In genomic region chr2:118975855-118976254, GRCm38 (mm10) we compare ENCODE assay signal across 8 mouse cellular contexts. TPM values are rescaled to one million over a fixed set of nuclear protein-coding genes. Genes with fewer than 3 reads are reported as not detected.
DNase-seq lines count a peak whose midpoint lies in the region; ATAC-seq and TF ChIP-seq lines count a peak whose summit lies in the region.

No protein-coding gene starts in this region.

- H3K27ac ChIP-seq in heart, embryonic 14.5 days (replicated peaks in 1 of 2; ENCODE audit: control insufficient read depth in 1 of 2, insufficient read depth in 1 of 2, low read depth in 2 of 2, low read length in 2 of 2) = no peak overlapping the region
- no peak overlapping the region for H3K27ac ChIP-seq in ES-E14 (ENCODE audit: insufficient read depth, low read depth, low read length, poor library complexity, severe bottlenecking)
- H3K27ac ChIP-seq in embryonic facial prominence, embryonic 14.5 days (replicated peaks; ENCODE audit: low read depth, low read length) = no peak overlapping the region
- no peak overlapping the region for H3K27ac ChIP-seq in intestine, postnatal 0 days (ENCODE audit: low read depth, low read length)
- no peak overlapping the region for H3K27ac ChIP-seq in midbrain, embryonic 15.5 days

- H3K4me3 ChIP-seq in heart, embryonic 14.5 days (ENCODE audit: control insufficient read depth in 1 of 2, insufficient read depth in 1 of 2, low read depth in 1 of 2, low read length in 2 of 2) = peak overlapping the region; percentile 58 to 77
- H3K4me3 ChIP-seq in ES-E14 (ENCODE audit: insufficient read depth in 1 of 2, low read depth in 1 of 2, low read length in 2 of 2, poor library complexity in 1 of 2, severe bottlenecking in 1 of 2) = peak overlapping the region; percentile 67 to 70; a peak in 3 of 4 replicates
- peak overlapping the region; percentile 55 for H3K4me3 ChIP-seq in embryonic facial prominence, embryonic 14.5 days (ENCODE audit: low read depth, low read length)
- H3K4me3 ChIP-seq in intestine, postnatal 0 days (ENCODE audit: low read depth, low read length) = peak overlapping the region; percentile 49
- peak overlapping the region; percentile 60 for H3K4me3 ChIP-seq in midbrain, embryonic 15.5 days

- ATAC-seq in heart, embryonic 14.5 days (ENCODE audit: insufficient number of reproducible peaks, insufficient read depth, low FRiP score, low read depth) = no peak
- ATAC-seq in embryonic facial prominence, embryonic 14.5 days (ENCODE audit: low read depth) = peak; percentile 16; the same call in 1 of the 2 replicates
- no peak for ATAC-seq in intestine, postnatal 0 days
- peak; percentile 46 for ATAC-seq in midbrain, embryonic 15.5 days (replicated peaks)

- H3K9ac ChIP-seq in heart, embryonic 14.5 days (ENCODE audit: low read length) = peak overlapping the region; percentile 77
- peak overlapping the region; percentile 62; the same call in 1 of the 2 replicates for H3K9ac ChIP-seq in ES-E14 (ENCODE audit: insufficient read depth, low read depth, low read length, poor library complexity, severe bottlenecking)
- H3K9ac ChIP-seq in embryonic facial prominence, embryonic 14.5 days (ENCODE audit: low read depth, low read length) = peak overlapping the region; percentile 72
- peak overlapping the region; percentile 45 for H3K9ac ChIP-seq in intestine, postnatal 0 days (ENCODE audit: low read depth, low read length)
- peak overlapping the region; percentile 66 for H3K9ac ChIP-seq in midbrain, embryonic 15.5 days

- H3K9me3 ChIP-seq in heart, embryonic 14.5 days (ENCODE audit: control insufficient read depth, low read length) = no peaks in the 10 kb centered on the region
- H3K9me3 ChIP-seq in ES-E14 (ENCODE audit: control insufficient read depth, insufficient read depth, low read depth, low read length) = no peaks in the 10 kb centered on the region
- no peaks in the 10 kb centered on the region for H3K9me3 ChIP-seq in embryonic facial prominence, embryonic 14.5 days (ENCODE audit: control insufficient read depth, low read length)
- H3K9me3 ChIP-seq in intestine, postnatal 0 days (ENCODE audit: control insufficient read depth) = no peaks in the 10 kb centered on the region
- no peaks in the 10 kb centered on the region for H3K9me3 ChIP-seq in midbrain, embryonic 15.5 days

- in situ Hi-C loops in ES-E14 (cut with MboI; ENCODE audit: low sequenced_read_pairs in 2 of 2, unreplicated experiment in 2 of 2) = no loop called here

- peaks cover 7% of the 10 kb centered on the region in 2 experiments; a peak in 3 of 4 replicates for H3K4me1 ChIP-seq in heart, embryonic 14.5 days (ENCODE audit: control insufficient read depth in 2 of 2, insufficient read depth in 2 of 2, low read length in 2 of 2)
- no peaks in the 10 kb centered on the region for H3K4me1 ChIP-seq in ES-E14 (ENCODE audit: control insufficient read depth in 2 of 2, insufficient read depth in 2 of 2, low read length in 2 of 2, poor library complexity in 1 of 2)
- no peaks in the 10 kb centered on the region for H3K4me1 ChIP-seq in embryonic facial prominence, embryonic 14.5 days (ENCODE audit: control insufficient read depth, insufficient read depth, low read length)
- H3K4me1 ChIP-seq in intestine, postnatal 0 days (replicated peaks; ENCODE audit: control insufficient read depth, insufficient read depth, low read length) = no peaks in the 10 kb centered on the region
- peaks cover 15% of the 10 kb centered on the region for H3K4me1 ChIP-seq in midbrain, embryonic 15.5 days

- no peaks in the 10 kb centered on the region for H3K36me3 ChIP-seq in heart, embryonic 14.5 days (ENCODE audit: control insufficient read depth, insufficient read depth, low read length)
- H3K36me3 ChIP-seq in ES-E14 (ENCODE audit: control insufficient read depth, insufficient read depth, low read length, poor library complexity, severe bottlenecking) = no peaks in the 10 kb centered on the region
- no peaks in the 10 kb centered on the region for H3K36me3 ChIP-seq in embryonic facial prominence, embryonic 14.5 days (ENCODE audit: control insufficient read depth, insufficient read depth, low read length)
- no peaks in the 10 kb centered on the region for H3K36me3 ChIP-seq in intestine, postnatal 0 days (ENCODE audit: control insufficient read depth, insufficient read depth)
- H3K36me3 ChIP-seq in midbrain, embryonic 15.5 days (replicated peaks) = no peaks in the 10 kb centered on the region

- no peak for DNase-seq in heart, adult 18-20 months
- no peak for DNase-seq in ES-E14 (ENCODE audit: low read depth, low spot score)
- peak; percentile 38 for DNase-seq in embryonic facial prominence, embryonic 14.5 days (ENCODE audit: low spot score)
- DNase-seq in right cerebral cortex, postnatal 25 days = no peak
- no peak for DNase-seq in urinary bladder, adult 2 months (ENCODE audit: low spot score)

- peak overlapping the region; percentile 92 for H3K4me2 ChIP-seq in heart, embryonic 14.5 days (ENCODE audit: low read length)
- peak overlapping the region; percentile 90 for H3K4me2 ChIP-seq in embryonic facial prominence, embryonic 14.5 days (ENCODE audit: low read depth, low read length)
- H3K4me2 ChIP-seq in intestine, postnatal 0 days (replicated peaks; ENCODE audit: low read depth) = peak overlapping the region; percentile 89
- peak overlapping the region; percentile 90 for H3K4me2 ChIP-seq in midbrain, embryonic 15.5 days

- no peak for TF ChIP-seq CTCF in intestine, postnatal 0 days (IDR thresholded peaks at IDR 0.05; ENCODE audit: low read depth)

- H3K27me3 ChIP-seq in heart, embryonic 14.5 days (ENCODE audit: control insufficient read depth, insufficient read depth, low read length) = peaks cover 24% of the 10 kb centered on the region
- H3K27me3 ChIP-seq in embryonic facial prominence, embryonic 14.5 days (replicated peaks; ENCODE audit: control insufficient read depth, insufficient read depth, low read length) = peaks cover 38% of the 10 kb centered on the region
- H3K27me3 ChIP-seq in intestine, postnatal 0 days (replicated peaks; ENCODE audit: control insufficient read depth, insufficient read depth, low read length) = peaks cover 36% of the 10 kb centered on the region
- peaks cover 31% of the 10 kb centered on the region for H3K27me3 ChIP-seq in midbrain, embryonic 15.5 days (replicated peaks)

- WGBS in heart, embryonic 14.5 days = 4% methylated on average over 15 of the region's 15 CpGs
- 1% methylated on average over 15 of the region's 15 CpGs for WGBS in embryonic facial prominence, embryonic 14.5 days
- WGBS in intestine, postnatal 0 days = 5% methylated on average over 15 of the region's 15 CpGs
- WGBS in midbrain, embryonic 15.5 days = 2% methylated on average over 15 of the region's 15 CpGs

TF ChIP-seq in ES-E14, 5 proteins besides CTCF, POLR2A, EP300 and RAD21:
- TF ChIP-seq ZNF384 (IDR thresholded peaks at IDR 0.05; ENCODE audit: low read depth, low read length) (no peak), ZC3H11A (IDR thresholded peaks at IDR 0.05; ENCODE audit: borderline replicate concordance, low read depth, low read length) (no peak), CHD2 (IDR thresholded peaks at IDR 0.05; ENCODE audit: low read depth, low read length) (no peak), MAFK (IDR thresholded peaks at IDR 0.05; ENCODE audit: insufficient read depth, low read depth, low read length) (no peak), HCFC1 (IDR thresholded peaks at IDR 0.05; ENCODE audit: borderline replicate concordance, insufficient read depth, low read length) (no peak)

RNA-seq across cellular contexts. Expression of gene Chst14, which starts 49.6 kb away (rescaled TPM):
- 21.3 and 25.7 TPM in 2 replicates for polyA plus RNA-seq in heart, embryonic 14.5 days (2014; fragmentation: Nextera tagmentation; extraction: Ambion mirVana)
- 1 to 10 TPM; 6.9 to 7.9 TPM for total RNA-seq in heart, adult 18-20 months (2021)
- total RNA-seq in ES-E14 (2012; rRNA removed) = 6.1 and 8.3 TPM in 2 replicates
- 51.3 and 56.0 TPM in 2 replicates for polyA plus RNA-seq in embryonic facial prominence, embryonic 14.5 days (2014; fragmentation: Nextera tagmentation; extraction: Ambion mirVana)
- 6.7 and 7.4 TPM in 2 replicates for polyA plus RNA-seq in intestine, postnatal 0 days (2015; fragmentation: Nextera tagmentation; extraction: Ambion mirVana)
- 4.7 and 6.0 TPM in 2 replicates for polyA plus RNA-seq in midbrain, embryonic 15.5 days (2015; fragmentation: Nextera tagmentation; extraction: Ambion mirVana)
- 19.9 and 20.7 TPM in 2 replicates for polyA plus RNA-seq in urinary bladder, adult 2 months (2012; rRNA removed)

RNA-seq across cellular contexts. Expression of gene Ccdc32, which starts 53.3 kb away (rescaled TPM):
- 17.7 and 17.9 TPM in 2 replicates for polyA plus RNA-seq in heart, embryonic 14.5 days (2014; fragmentation: Nextera tagmentation; extraction: Ambion mirVana)
- 10 to 100 TPM; 10.3 to 12.1 TPM for total RNA-seq in heart, adult 18-20 months (2021)
- 5.2 and 6.3 TPM in 2 replicates for total RNA-seq in ES-E14 (2012; rRNA removed)
- polyA plus RNA-seq in embryonic facial prominence, embryonic 14.5 days (2014; fragmentation: Nextera tagmentation; extraction: Ambion mirVana) = 22.6 and 23.8 TPM in 2 replicates
- polyA plus RNA-seq in intestine, postnatal 0 days (2015; fragmentation: Nextera tagmentation; extraction: Ambion mirVana) = 55.9 and 59.5 TPM in 2 replicates
- polyA plus RNA-seq in midbrain, embryonic 15.5 days (2015; fragmentation: Nextera tagmentation; extraction: Ambion mirVana) = 37.1 and 38.5 TPM in 2 replicates
- 18.8 and 19.3 TPM in 2 replicates for polyA plus RNA-seq in urinary bladder, adult 2 months (2012; rRNA removed)

RNA-seq across cellular contexts. Expression of gene Rpusd2, which starts 58.7 kb away (rescaled TPM):
- 3.3 and 4.5 TPM in 2 replicates for polyA plus RNA-seq in heart, embryonic 14.5 days (2014; fragmentation: Nextera tagmentation; extraction: Ambion mirVana)
- total RNA-seq in heart, adult 18-20 months (2021) = 1 to 10 TPM; 4.5 to 4.8 TPM
- total RNA-seq in ES-E14 (2012; rRNA removed) = 20.8 and 23.4 TPM in 2 replicates
- 2.9 and 3.6 TPM in 2 replicates for polyA plus RNA-seq in embryonic facial prominence, embryonic 14.5 days (2014; fragmentation: Nextera tagmentation; extraction: Ambion mirVana)
- polyA plus RNA-seq in intestine, postnatal 0 days (2015; fragmentation: Nextera tagmentation; extraction: Ambion mirVana) = 1.2 and 1.5 TPM in 2 replicates
- 4.6 and 4.9 TPM in 2 replicates for polyA plus RNA-seq in midbrain, embryonic 15.5 days (2015; fragmentation: Nextera tagmentation; extraction: Ambion mirVana)
- polyA plus RNA-seq in urinary bladder, adult 2 months (2012; rRNA removed) = 2.9 and 3.5 TPM in 2 replicates

Comparison
In these comparisons a context has a peak if more than half of its experiments do, and no peak if none do; other contexts are left out.
1. ATAC-seq: peak in embryonic facial prominence, embryonic 14.5 days (single experiment) and midbrain, embryonic 15.5 days (single experiment); none in heart, embryonic 14.5 days (single experiment) and intestine, postnatal 0 days (single experiment).
2. Peak in every context shown above with its lines, with median percentiles within 50 percentile points of each other: H3K4me2 ChIP-seq, H3K4me3 ChIP-seq and H3K9ac ChIP-seq.